ENCODE assay signal across 16 mouse cellular contexts in genomic region chr2:147367246-147367820, GRCm38 (mm10). TPM values are rescaled to one million over a fixed set of nuclear protein-coding genes. Genes with fewer than 3 reads are reported as not detected.
A peak's percentile ranks its signal among the peaks of the same experiment; 100 is the strongest.
DNase-seq lines count a peak whose midpoint lies in the region; ATAC-seq lines count a peak whose summit lies in the region.
"Had no signal": no experiment of that assay in that cellular context is flagged by ENCODE, and none has a peak within 500 bp of the region (broad histone marks: within the 10 kb centered on the region; RNA-seq: fewer than 3 reads in every experiment).

No protein-coding gene starts in this region.

- H3K4me1 ChIP-seq in forebrain, embryonic 10.5 days: peaks cover 26% of the 10 kb centered on the region
- 0 out of 2 replicates have a peak, but pooled peaks cover 2% of the 10 kb centered on the region for H3K4me1 ChIP-seq in forebrain, embryonic 11.5 days (replicated peaks; ENCODE audit: control insufficient read depth, insufficient read depth, low read length)
- peaks cover 26% of the 10 kb centered on the region for H3K4me1 ChIP-seq in midbrain, embryonic 10.5 days
- peaks cover 6% of the 10 kb centered on the region; the same call in 1 of the 2 replicates for H3K4me1 ChIP-seq in midbrain, embryonic 16.5 days (ENCODE audit: control insufficient read depth, insufficient read depth, low read length)
- H3K4me1 ChIP-seq in embryonic facial prominence, embryonic 13.5 days: peaks cover 27% of the 10 kb centered on the region
- H3K4me1 ChIP-seq in neural tube, embryonic 12.5 days: peaks cover 12% of the 10 kb centered on the region
- H3K4me1 ChIP-seq: liver, embryonic 12.5 days had no signal

- H3K27ac ChIP-seq in forebrain, embryonic 10.5 days: no peak overlapping the region
- no peak overlapping the region for H3K27ac ChIP-seq in forebrain, embryonic 11.5 days (ENCODE audit: low read depth, low read length)
- H3K27ac ChIP-seq in midbrain, embryonic 10.5 days (replicated peaks): no peak overlapping the region
- no peak overlapping the region for H3K27ac ChIP-seq in midbrain, embryonic 16.5 days (ENCODE audit: low read length)
- H3K27ac ChIP-seq in embryonic facial prominence, embryonic 13.5 days: no peak overlapping the region
- H3K27ac ChIP-seq in neural tube, embryonic 12.5 days: no peak overlapping the region
- H3K27ac ChIP-seq: left cerebral cortex, adult 2 months; liver, embryonic 12.5 days had no signal

- H3K9ac ChIP-seq in forebrain, embryonic 11.5 days (ENCODE audit: low read length): no peak overlapping the region
- no peak overlapping the region for H3K9ac ChIP-seq in midbrain, embryonic 16.5 days (ENCODE audit: low read depth, low read length)
- peak overlapping the region; percentile 73 for H3K9ac ChIP-seq in embryonic facial prominence, embryonic 13.5 days
- H3K9ac ChIP-seq in neural tube, embryonic 12.5 days: peak overlapping the region; percentile 21; the same call in 1 of the 2 replicates
- H3K9ac ChIP-seq: liver, embryonic 12.5 days had no signal

- ATAC-seq in forebrain, embryonic 11.5 days (replicated peaks; ENCODE audit: low FRiP score): no peak
- no peak for ATAC-seq in midbrain, embryonic 16.5 days
- no peak for ATAC-seq in embryonic facial prominence, embryonic 13.5 days (ENCODE audit: insufficient number of reproducible peaks, insufficient read depth, low FRiP score, low TSS enrichment, low read depth)
- ATAC-seq in neural tube, embryonic 12.5 days (ENCODE audit: low FRiP score, low read depth): no peak
- ATAC-seq: liver, embryonic 12.5 days had no signal

- no peak overlapping the region for H3K4me2 ChIP-seq in forebrain, embryonic 11.5 days (ENCODE audit: low read depth, low read length, severe bottlenecking)
- H3K4me2 ChIP-seq in midbrain, embryonic 16.5 days (ENCODE audit: low read length): no peak overlapping the region
- peak overlapping the region; percentile 67 for H3K4me2 ChIP-seq in embryonic facial prominence, embryonic 13.5 days
- H3K4me2 ChIP-seq in neural tube, embryonic 12.5 days (replicated peaks): 0 out of 2 replicates have a peak overlapping the region, but pooled peaks have one; percentile 30
- H3K4me2 ChIP-seq: liver, embryonic 12.5 days had no signal

- no peak overlapping the region for H3K4me3 ChIP-seq in forebrain, embryonic 10.5 days
- no peak overlapping the region for H3K4me3 ChIP-seq in forebrain, embryonic 11.5 days (ENCODE audit: low read depth, low read length)
- no peak overlapping the region for H3K4me3 ChIP-seq in midbrain, embryonic 10.5 days
- no peak overlapping the region for H3K4me3 ChIP-seq in midbrain, embryonic 16.5 days (ENCODE audit: low read depth, low read length)
- peak overlapping the region; percentile 50 for H3K4me3 ChIP-seq in embryonic facial prominence, embryonic 13.5 days
- peak overlapping the region; percentile 23 for H3K4me3 ChIP-seq in neural tube, embryonic 12.5 days
- H3K4me3 ChIP-seq: left cerebral cortex, adult 2 months; liver, embryonic 12.5 days; myocyte had no signal

- peaks cover 95% of the 10 kb centered on the region for H3K27me3 ChIP-seq in forebrain, embryonic 10.5 days (ENCODE audit: poor library complexity, severe bottlenecking)
- H3K27me3 ChIP-seq in forebrain, embryonic 11.5 days (ENCODE audit: control insufficient read depth, insufficient read depth, low read length): peaks cover 88% of the 10 kb centered on the region
- peaks cover 96% of the 10 kb centered on the region for H3K27me3 ChIP-seq in midbrain, embryonic 10.5 days (ENCODE audit: low read depth, poor library complexity, severe bottlenecking)
- peaks cover 80% of the 10 kb centered on the region for H3K27me3 ChIP-seq in midbrain, embryonic 16.5 days (ENCODE audit: control insufficient read depth, insufficient read depth, low read depth, low read length)
- peaks cover 91% of the 10 kb centered on the region for H3K27me3 ChIP-seq in embryonic facial prominence, embryonic 13.5 days
- peaks cover 91% of the 10 kb centered on the region for H3K27me3 ChIP-seq in neural tube, embryonic 12.5 days (replicated peaks)

- DNase-seq in forebrain, embryonic 10.5 days (ENCODE audit: extremely low spot score, low spot score): peak; percentile 20
- no peak for DNase-seq in forebrain, embryonic 11.5 days (ENCODE audit: low spot score)
- peak; percentile 30 for DNase-seq in midbrain, embryonic 10.5 days (ENCODE audit: low spot score)
- DNase-seq in left cerebral cortex, adult 18-20 months (ENCODE audit: low spot score in 2 of 2): no peak
- no peak for DNase-seq in adrenal gland, postnatal 25 days
- DNase-seq: cerebellum, adult 9-11 months had no signal

- no peaks in the 10 kb centered on the region for H3K36me3 ChIP-seq in forebrain, embryonic 10.5 days (replicated peaks)
- no peaks in the 10 kb centered on the region for H3K36me3 ChIP-seq in forebrain, embryonic 11.5 days (ENCODE audit: control insufficient read depth, insufficient read depth, low read length)
- no peaks in the 10 kb centered on the region for H3K36me3 ChIP-seq in midbrain, embryonic 10.5 days
- H3K36me3 ChIP-seq in midbrain, embryonic 16.5 days (ENCODE audit: control insufficient read depth, insufficient read depth, low read length): no peaks in the 10 kb centered on the region
- H3K36me3 ChIP-seq in embryonic facial prominence, embryonic 13.5 days: no peaks in the 10 kb centered on the region
- H3K36me3 ChIP-seq in neural tube, embryonic 12.5 days: no peaks in the 10 kb centered on the region
- H3K36me3 ChIP-seq: liver, embryonic 12.5 days had no signal

- WGBS in forebrain, embryonic 10.5 days: under 1% methylated on average over 12 of the region's 12 CpGs
- WGBS in forebrain, embryonic 11.5 days: 2% methylated on average over 12 of the region's 12 CpGs
- 1% methylated on average over 12 of the region's 12 CpGs for WGBS in midbrain, embryonic 10.5 days
- WGBS in midbrain, embryonic 16.5 days: 3% methylated on average over 12 of the region's 12 CpGs
- WGBS in embryonic facial prominence, embryonic 13.5 days: 8% methylated on average over 12 of the region's 12 CpGs
- 3% methylated on average over 12 of the region's 12 CpGs for WGBS in neural tube, embryonic 12.5 days

- H3K9me3 ChIP-seq in forebrain, embryonic 10.5 days: no peaks in the 10 kb centered on the region
- H3K9me3 ChIP-seq in forebrain, embryonic 11.5 days (ENCODE audit: control insufficient read depth, low read length): no peaks in the 10 kb centered on the region
- H3K9me3 ChIP-seq in midbrain, embryonic 10.5 days (replicated peaks): no peaks in the 10 kb centered on the region
- no peaks in the 10 kb centered on the region for H3K9me3 ChIP-seq in midbrain, embryonic 16.5 days (replicated peaks; ENCODE audit: control insufficient read depth, low read length, poor library complexity, severe bottlenecking)
- H3K9me3 ChIP-seq in embryonic facial prominence, embryonic 13.5 days: no peaks in the 10 kb centered on the region
- H3K9me3 ChIP-seq in neural tube, embryonic 12.5 days: no peaks in the 10 kb centered on the region
- H3K9me3 ChIP-seq: liver, embryonic 12.5 days had no signal

RNA-seq across cellular contexts. Expression of gene Pax1, which starts 5.6 kb away (rescaled TPM):
- 0.05 and 0.14 TPM in 2 replicates for polyA plus RNA-seq in forebrain, embryonic 10.5 days (2016; fragmentation: Nextera tagmentation; extraction: Ambion mirVana)
- 0.29 and 0.49 TPM in 2 replicates for polyA plus RNA-seq in forebrain, embryonic 11.5 days (2014; fragmentation: Nextera tagmentation; extraction: Ambion mirVana)
- 0.05 and 0.15 TPM in 2 replicates for polyA plus RNA-seq in midbrain, embryonic 10.5 days (2016; fragmentation: Nextera tagmentation; extraction: Ambion mirVana)
- polyA plus RNA-seq in midbrain, embryonic 16.5 days (2015; fragmentation: Nextera tagmentation; extraction: Ambion mirVana): not detected in 2 replicates
- polyA plus RNA-seq in embryonic facial prominence, embryonic 13.5 days (2015; fragmentation: Nextera tagmentation; extraction: Ambion mirVana): 13.5 and 17.8 TPM in 2 replicates
- 10.9 and 17.6 TPM in 2 replicates for polyA plus RNA-seq in neural tube, embryonic 12.5 days (2016; fragmentation: Nextera tagmentation; extraction: Ambion mirVana)
- under 1 TPM in 1 of 2 experiments, not detected in 1; 0.12 TPM for total RNA-seq in left cerebral cortex, adult 18-20 months (2021)
- total RNA-seq in adrenal gland, postnatal 25 days (2021): not detected in 2 replicates
- total RNA-seq: granulocyte monocyte progenitor cell, adult 5-6 weeks; left cerebral cortex, adult 2 months; megakaryocyte, adult 5-6 weeks had no signal
- polyA plus RNA-seq: kidney, embryonic 14.5 days; liver, embryonic 12.5 days; myocyte; stomach, embryonic 16.5 days had no signal

Comparison
In these comparisons a context has a peak if more than half of its experiments do, and no peak if none do; other contexts are left out.
1. DNase-seq: peak in forebrain, embryonic 10.5 days (single experiment) and midbrain, embryonic 10.5 days (single experiment); none in forebrain, embryonic 11.5 days (single experiment), left cerebral cortex, adult 18-20 months (0 of 2) and adrenal gland, postnatal 25 days (single experiment).
2. H3K4me3 ChIP-seq: peak in embryonic facial prominence, embryonic 13.5 days (single experiment) and neural tube, embryonic 12.5 days (single experiment); none in forebrain, embryonic 10.5 days (single experiment), forebrain, embryonic 11.5 days (single experiment), midbrain, embryonic 10.5 days (single experiment) and midbrain, embryonic 16.5 days (single experiment).
3. H3K4me2 ChIP-seq: peak in embryonic facial prominence, embryonic 13.5 days (single experiment) and neural tube, embryonic 12.5 days (single experiment); none in forebrain, embryonic 11.5 days (single experiment) and midbrain, embryonic 16.5 days (single experiment).
4. H3K9ac ChIP-seq: peak in embryonic facial prominence, embryonic 13.5 days (single experiment) and neural tube, embryonic 12.5 days (single experiment); none in forebrain, embryonic 11.5 days (single experiment) and midbrain, embryonic 16.5 days (single experiment).